Mouse (Mus musculus): ENCODE results near the gene Hmgb1.
"Not testable (repeated sequence)": the region's sequence is repeated elsewhere in the genome, so short reads cannot be mapped to it uniquely, and the experiment has no call there.

Hmgb1 gene

GRCm38 (mm10) chr5:149152063-149152773, 32.1 kb downstream of the Hmgb1 start:
- DNase-seq (ENCODE audit: extremely low read depth, low read depth, low spot score), result no peak

- DNase-seq (ENCODE audit: extremely low read depth, low read depth, low spot score), result no peak
Observed at GRCm38 (mm10) chr5:149150882-149151281, 33.4 kb downstream of the Hmgb1 start.

DNA sequence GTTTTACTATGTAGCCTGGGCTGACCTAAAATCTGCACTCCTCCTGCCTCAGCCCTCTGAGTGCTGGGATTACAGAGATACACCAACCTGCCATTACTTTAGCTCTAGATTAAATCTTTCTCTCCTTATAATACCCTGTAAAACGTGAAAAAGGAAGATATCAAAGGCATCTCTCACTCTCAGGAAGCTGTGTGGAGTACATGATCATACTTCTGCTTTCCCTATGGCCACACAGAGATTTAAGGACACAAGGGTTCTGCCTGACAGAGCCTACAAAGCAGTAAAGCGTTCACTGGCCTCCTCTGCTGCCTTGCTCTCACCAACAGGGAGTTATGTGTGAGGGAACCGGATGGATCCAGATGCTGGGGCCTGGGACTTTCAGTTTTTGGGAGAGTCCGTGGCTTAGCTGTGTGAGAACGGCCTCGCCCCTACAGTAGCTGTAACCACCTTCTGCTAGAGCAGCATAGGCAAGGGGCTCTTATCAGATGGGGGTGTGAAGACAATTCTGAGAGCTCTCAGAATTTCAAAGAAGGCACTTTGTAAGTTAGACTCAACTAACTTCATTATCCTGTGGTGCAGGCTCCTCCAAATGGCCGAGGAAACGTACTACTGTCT, 36.8 kb downstream of the Hmgb1 start:
- DNase-seq (ENCODE audit: extremely low read depth, low read depth, low spot score), result no peak

DNA sequence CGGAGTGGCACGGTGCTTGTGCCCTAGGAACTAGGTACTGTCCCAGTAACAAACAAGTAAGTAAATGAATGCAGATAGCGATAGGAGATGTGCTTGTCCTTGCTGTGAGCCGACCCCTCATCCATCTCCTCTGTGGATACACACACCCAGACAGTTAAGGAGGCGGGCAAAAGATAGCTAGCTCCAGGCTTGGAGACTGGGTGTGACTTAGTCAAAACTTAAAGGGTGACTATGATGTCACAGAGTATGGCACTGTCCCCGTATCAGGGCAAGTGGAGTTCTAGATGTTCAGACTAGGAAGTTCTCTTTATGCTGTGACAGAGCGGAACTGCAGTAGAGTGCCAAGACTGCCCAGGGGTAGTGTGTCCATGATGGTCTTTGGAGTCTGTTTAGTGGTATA, 37.6 kb downstream of the Hmgb1 start:
- no peak for DNase-seq (ENCODE audit: extremely low read depth, low read depth, low spot score)

DNA sequence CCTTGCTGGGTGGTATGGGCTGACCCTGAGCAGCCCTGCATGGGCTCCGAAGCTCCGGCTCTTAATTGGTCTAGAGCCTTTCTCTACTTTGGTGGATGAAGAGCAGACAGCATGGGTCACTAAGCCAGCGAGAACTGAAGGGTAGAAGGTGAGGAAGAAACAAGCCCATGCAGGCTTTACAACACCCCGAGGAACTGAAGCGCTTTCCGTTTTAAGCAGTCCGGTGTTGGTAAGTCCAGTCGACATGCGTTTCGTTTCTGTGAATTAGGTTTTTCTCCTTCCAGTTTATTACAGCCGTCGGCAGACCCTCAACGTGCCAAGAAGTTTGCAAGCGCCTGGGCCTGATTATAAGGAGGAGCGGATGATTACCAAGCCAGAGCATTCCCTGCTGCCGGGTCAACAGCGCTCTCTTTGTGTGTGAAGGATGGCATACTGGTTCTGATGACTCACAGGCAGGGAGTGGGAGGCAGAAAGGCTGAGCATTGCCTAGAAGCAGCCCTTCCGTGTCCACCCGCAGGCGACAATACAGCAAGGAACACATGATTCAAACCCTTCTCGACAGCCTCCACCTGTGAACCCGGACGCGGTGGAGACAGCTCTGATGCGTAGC, 40.4 kb downstream of the Hmgb1 start:
- DNase-seq (ENCODE audit: extremely low read depth, low read depth, low spot score), result peak; percentile 62

GRCm38 (mm10) chr5:149141155-149141554, 43.1 kb downstream of the Hmgb1 start:
- not testable (repeated sequence) for DNase-seq (ENCODE audit: extremely low read depth, low read depth, low spot score)

- no peak for DNase-seq (ENCODE audit: extremely low read depth, low read depth, low spot score)
Observed at GRCm38 (mm10) chr5:149140336-149140735, 44.0 kb downstream of the Hmgb1 start.

GRCm38 (mm10) chr5:149138087-149138486, 46.2 kb downstream of the Hmgb1 start:
- DNase-seq (ENCODE audit: extremely low read depth, low read depth, low spot score), result not testable (repeated sequence)

- DNase-seq (ENCODE audit: extremely low read depth, low read depth, low spot score), result no peak
Observed at GRCm38 (mm10) chr5:149137447-149137846, 46.8 kb downstream of the Hmgb1 start.

DNA sequence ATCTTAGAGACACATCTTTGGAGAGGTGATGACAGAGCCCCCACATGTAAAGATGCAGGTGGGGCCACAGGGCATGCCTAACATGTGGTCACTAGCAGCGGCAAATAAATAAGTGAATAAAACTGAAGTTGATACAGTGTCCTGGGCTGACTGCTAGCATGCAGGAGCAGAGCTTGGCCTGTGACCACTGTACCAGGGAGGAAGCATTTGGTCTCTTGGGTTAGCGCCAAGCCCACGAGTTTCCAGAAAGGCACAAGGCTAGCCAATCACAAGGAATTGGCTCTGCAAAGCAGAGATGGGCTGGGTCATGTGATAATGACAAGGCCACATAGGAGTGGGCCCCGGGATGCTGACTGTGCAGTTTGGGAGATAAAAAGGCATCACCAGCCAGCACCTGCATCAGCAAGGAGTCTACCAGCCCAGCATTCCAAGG, 47.3 kb downstream of the Hmgb1 start:
- DNase-seq (ENCODE audit: extremely low read depth, low read depth, low spot score), result no peak

GRCm38 (mm10) chr5:149135455-149136354, 48.6 kb downstream of the Hmgb1 start:
- DNase-seq (ENCODE audit: extremely low read depth, low read depth, low spot score), result no peak

DNA sequence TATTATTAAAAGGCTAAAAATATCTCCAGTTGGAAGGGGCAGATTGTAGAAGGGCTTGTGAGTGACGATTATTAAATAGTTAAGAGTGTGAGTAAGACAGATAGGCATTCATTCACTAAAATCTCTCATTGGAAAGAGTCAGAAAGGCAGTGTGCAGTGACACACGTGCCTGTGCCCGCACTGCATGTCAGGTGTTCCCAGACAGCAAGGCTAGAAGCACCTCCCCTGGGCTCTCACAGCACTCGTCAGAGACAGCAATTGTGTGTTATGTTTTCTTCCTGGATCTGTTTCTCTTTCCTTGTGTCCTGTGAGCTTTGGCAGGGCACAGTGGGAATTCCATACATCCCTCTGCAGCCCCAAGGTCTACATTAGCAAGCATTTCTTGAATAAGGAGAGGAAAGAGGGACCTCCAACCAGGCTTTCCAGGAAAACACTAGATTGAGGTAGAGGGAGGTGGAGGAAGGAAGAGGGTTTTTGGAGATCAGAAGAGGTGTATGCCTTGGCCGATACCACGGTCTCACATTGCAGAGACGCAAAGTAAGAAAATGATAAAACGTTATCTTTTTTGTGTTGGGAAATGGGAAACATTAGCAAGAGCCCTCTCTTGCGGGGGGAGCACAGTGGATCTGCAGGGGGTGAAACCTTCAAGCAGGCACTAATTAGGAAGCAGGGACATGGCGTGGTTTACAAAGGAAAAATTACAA, 49.4 kb downstream of the Hmgb1 start:
- no peak for DNase-seq (ENCODE audit: extremely low read depth, low read depth, low spot score)

DNA sequence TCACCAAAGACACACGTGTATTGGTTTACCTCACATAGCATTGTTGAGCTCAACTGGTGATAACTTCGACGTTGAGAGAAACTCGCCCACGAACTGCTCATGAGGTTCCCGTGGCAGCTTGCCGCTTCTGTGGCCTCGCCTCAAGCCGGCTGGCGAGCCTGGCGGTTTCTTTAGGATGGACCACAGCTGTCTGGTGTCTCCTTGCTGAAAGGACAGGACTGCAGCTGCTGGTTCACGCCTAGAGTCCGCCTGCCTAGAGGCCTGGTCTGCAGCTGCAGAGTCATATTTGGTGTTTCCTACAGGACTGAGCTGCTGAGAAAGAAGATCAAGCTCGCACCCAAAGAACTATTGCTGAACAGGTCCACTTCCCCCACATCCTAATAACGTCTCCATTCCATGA, 55.8 kb downstream of the Hmgb1 start:
- DNase-seq (ENCODE audit: extremely low read depth, low read depth, low spot score), result no peak

GRCm38 (mm10) chr5:149123795-149124194, 60.5 kb downstream of the Hmgb1 start:
- no peak for DNase-seq (ENCODE audit: extremely low read depth, low read depth, low spot score)

GRCm38 (mm10) chr5:149119341-149119881, 64.9 kb downstream of the Hmgb1 start:
- no peak for DNase-seq (ENCODE audit: extremely low read depth, low read depth, low spot score)

DNA sequence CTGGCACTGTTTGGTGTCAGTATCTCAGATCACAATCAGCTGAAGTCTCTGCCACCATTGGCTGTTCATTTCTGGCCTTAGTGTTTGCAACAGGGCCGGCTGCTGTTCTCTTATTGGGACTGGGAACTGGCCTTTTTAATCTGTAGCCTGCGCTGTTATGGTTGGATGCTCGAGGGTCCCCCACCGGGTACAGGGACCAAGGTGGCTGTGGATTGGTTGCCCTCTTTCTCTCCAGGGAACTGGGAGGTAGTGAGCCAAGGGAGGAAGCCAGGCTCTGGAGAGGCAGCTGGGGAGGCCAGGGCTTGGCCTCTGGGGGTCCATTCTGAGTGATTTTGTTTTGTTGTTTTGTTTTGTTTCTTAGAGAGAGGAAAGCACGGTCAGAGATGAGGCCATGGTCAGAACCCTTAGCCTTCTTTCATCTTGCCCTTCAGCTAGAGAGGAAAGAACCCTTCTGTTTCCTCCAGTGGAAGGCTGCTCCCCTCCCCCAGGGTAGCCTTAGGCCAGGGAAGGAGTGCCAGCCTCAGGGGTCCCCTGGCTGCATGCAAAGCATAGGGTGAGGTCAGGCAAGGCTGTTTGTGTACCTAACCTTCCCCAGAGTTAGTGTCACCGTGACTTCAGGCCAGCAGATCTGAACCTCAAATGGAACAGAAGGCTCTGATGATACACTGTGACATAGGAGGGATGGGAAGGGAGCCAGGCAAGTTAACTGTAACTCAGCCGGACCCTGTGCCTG, 66.3 kb downstream of the Hmgb1 start:
- DNase-seq (ENCODE audit: extremely low read depth, low read depth, low spot score), result no peak

- no peak for DNase-seq (ENCODE audit: extremely low read depth, low read depth, low spot score)
Observed at GRCm38 (mm10) chr5:149114587-149114986, 69.7 kb downstream of the Hmgb1 start.

DNA sequence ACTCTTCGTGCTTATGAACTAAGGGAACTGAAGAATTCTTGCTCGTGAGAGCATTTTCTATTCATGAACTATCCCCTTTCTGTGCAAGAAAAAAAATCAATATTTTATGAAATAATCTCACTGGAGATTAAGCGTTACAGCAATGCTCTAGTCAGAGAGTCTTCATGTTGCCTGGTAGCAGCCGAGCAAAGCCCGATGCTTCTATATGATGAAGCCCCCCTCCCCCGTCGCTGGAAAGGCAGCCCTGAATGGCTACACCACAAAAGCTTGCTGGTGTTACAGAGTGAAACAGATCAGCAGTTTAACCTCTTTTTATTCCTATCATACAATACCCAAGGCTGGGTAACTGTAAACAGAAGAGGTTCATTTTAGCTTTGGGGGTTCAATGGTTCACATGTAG, 70.3 kb downstream of the Hmgb1 start:
- no peak for DNase-seq (ENCODE audit: extremely low read depth, low read depth, low spot score)

- no peak for DNase-seq (ENCODE audit: extremely low read depth, low read depth, low spot score)
Observed at GRCm38 (mm10) chr5:149113439-149113838, 70.8 kb downstream of the Hmgb1 start.

GRCm38 (mm10) chr5:149112559-149112958, 71.7 kb downstream of the Hmgb1 start:
- DNase-seq (ENCODE audit: extremely low read depth, low read depth, low spot score), result no peak

Data from fat pad, adult 2 months (tissue).